Mouse (Mus musculus) limb, embryonic 11.5 days (tissue): Measurements from ENCODE around the gene Cntfr. TPM values are rescaled to one million over a fixed set of nuclear protein-coding genes. Genes with fewer than 3 reads are reported as not detected.

ENCODE experiments used
- ATAC-seq: fragments of 200-750 bp; cut with Nextera tagmentation; 2 replicates; pipeline ENCODE4 v1.8.0; 2017; ENCODE audit warnings: low read depth; ENCODE audit not compliant: insufficient number of reproducible peaks, low FRiP score, low TSS enrichment
- DNase-seq: peaks from one replicate; pipeline ENCODE4 v3.0.0-alpha.2; 2015; ENCODE audit warnings: low spot score
- H3K27ac ChIP-seq: fragments of 300-500 bp; sonication (generic); replicated peaks from 2 replicates; pipeline ENCODE4 v1.5.1; 2014; ENCODE audit warnings: low read depth, mild to moderate bottlenecking, low read length
- H3K27me3 ChIP-seq: fragments of 300-500 bp; sonication (generic); 2 replicates; pipeline ENCODE4 v1.6.1; 2014; ENCODE audit warnings: mild to moderate bottlenecking, low read length, mixed read lengths; ENCODE audit not compliant: control insufficient read depth, insufficient read depth
- H3K36me3 ChIP-seq: fragments of 300-500 bp; sonication (generic); 2 replicates; pipeline ENCODE4 v1.6.1; 2014; ENCODE audit warnings: mild to moderate bottlenecking, low read length, moderate library complexity, mixed read lengths; ENCODE audit not compliant: control insufficient read depth, insufficient read depth
- H3K4me1 ChIP-seq: fragments of 300-500 bp; sonication (generic); 2 replicates; pipeline ENCODE4 v1.6.1; 2014; ENCODE audit warnings: low read length, mixed read lengths; ENCODE audit not compliant: control insufficient read depth, insufficient read depth
- H3K4me2 ChIP-seq: fragments of 300-500 bp; sonication (generic); 2 replicates; pipeline ENCODE4 v1.6.1; 2014; ENCODE audit warnings: low read depth, mild to moderate bottlenecking, moderate library complexity; ENCODE audit not compliant: severe bottlenecking
- H3K4me3 ChIP-seq: fragments of 300-500 bp; sonication (generic); 2 replicates; pipeline ENCODE4 v1.5.1; 2014; ENCODE audit warnings: low read depth, low read length
- H3K9ac ChIP-seq: fragments of 300-500 bp; sonication (generic); 2 replicates; pipeline ENCODE4 v1.6.1; 2014; ENCODE audit warnings: mild to moderate bottlenecking, low read length
- H3K9me3 ChIP-seq: fragments of 300-500 bp; sonication (generic); 2 replicates; pipeline ENCODE4 v1.6.1; 2016; ENCODE audit warnings: low read length; ENCODE audit not compliant: control insufficient read depth
- WGBS: fragments of 180-500 bp; shearing (Covaris S2); extraction: QIAGEN DNeasy Blood & Tissue Kit; methylation state at CpG from one replicate; pipeline ENCODE4 v1.1.7; 2014; 5-methylcytosine and 5-hydroxymethylcytosine counted together
- polyA plus RNA-seq: library from polyadenylated mRNA; unstranded; fragments of >200 nt; fragmentation: Nextera tagmentation; extraction: Ambion mirVana; gene quantifications from 2 replicates; pipeline ENCODE4 v1.2.1, GENCODE M21; 2014

Gene Cntfr
- polyA plus RNA-seq, 1 experiment from 2014 or later, result 5.6 TPM

DNA sequence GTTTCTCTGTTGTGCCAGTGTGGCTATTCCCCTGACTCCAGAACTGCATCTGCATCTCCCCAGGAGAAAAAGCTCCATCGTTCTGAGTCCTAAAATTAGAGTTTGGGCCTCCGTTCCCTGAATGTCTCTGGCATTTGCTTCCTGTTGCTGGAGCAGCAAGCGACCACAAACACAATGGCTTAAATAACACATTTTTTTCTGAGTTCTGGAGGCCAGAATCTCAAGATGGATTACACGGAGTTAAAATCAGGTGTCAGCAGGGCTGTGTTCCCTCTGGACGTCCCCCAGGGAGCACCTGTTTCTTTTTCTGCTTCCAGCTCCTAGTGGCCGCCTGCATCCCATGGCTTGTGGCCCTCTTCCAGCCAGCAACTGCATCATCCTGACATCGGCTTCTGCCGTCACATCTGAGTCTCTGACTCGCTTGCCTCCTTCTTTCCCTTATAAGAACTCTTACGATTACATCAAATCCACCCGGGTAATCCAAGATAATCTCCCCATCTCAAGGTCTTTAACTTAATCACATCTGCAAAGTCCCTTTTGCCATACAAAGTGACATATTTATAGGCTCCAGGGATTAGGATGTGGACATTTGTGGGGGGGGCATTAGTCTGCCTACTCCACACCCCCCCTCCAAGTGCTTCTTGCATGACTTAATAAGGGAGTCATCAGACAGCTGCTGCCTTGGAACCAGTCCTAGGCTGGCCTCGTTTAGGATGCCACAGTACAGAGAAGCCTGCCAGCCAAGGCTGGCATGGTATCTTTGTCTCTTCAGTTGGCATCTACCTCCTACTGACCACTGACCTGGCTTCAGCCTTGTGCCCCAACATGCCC is 77.8 kb downstream of the Cntfr start:
- peaks cover 11% of the 10 kb centered on the region for H3K27me3 ChIP-seq
- H3K4me3 ChIP-seq, result no peak overlapping the region

DNA sequence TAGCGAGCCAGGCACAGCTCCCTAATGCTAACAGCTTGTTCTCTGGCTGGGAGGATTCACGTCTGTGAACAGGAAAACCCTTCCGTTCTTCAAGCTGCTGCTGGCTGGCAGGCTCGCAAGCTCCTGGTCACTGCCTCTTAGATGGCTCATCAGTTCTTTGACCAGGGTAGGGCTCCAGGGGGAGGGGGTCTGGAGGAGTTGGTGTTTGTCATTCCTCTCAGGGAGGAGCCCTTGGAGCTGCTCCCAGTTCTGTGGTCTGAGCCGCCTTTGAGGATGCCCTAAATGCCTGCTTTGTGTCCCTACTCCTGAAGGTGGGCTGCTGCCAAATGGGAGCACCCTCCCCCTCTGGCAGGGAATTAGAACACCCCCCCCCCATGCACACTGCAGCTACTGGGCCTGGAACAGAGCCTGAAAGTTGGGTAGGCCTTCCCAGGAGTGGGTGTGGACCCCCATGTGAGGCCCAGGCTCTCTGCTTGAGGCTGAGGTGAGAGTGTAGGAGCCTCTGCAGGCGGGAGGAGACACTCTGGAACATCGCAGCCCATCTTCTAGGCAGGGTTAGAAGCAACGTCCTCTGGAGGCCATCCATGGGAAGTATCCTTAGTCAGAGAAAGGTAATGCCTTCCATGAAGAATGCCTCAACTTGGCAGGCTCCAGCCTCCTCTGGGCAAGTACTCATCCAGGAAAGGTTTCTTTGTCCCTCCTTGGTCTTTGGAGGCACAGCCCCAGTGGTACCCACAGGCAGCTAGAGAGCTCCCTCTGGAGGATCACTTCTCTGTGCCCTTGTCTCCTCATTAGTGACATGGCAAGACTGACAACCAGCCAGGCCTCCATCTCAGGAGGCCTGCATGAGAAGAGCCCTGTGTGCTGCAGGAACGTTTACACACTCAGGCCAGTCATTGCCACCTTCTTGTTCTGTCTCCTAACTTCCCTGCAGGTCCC is 81.0 kb downstream of the Cntfr start:
- no peak overlapping the region for H3K9ac ChIP-seq
- DNase-seq (no peak), ATAC-seq (no peak)
- no peaks in the 10 kb centered on the region for H3K36me3 ChIP-seq
- H3K27ac ChIP-seq, result no peak overlapping the region
- no peak overlapping the region for H3K4me3 ChIP-seq
- WGBS, result 61% methylated on average over 9 of the region's 9 CpGs
- no peaks in the 10 kb centered on the region for H3K9me3 ChIP-seq
- peaks cover 4% of the 10 kb centered on the region for H3K27me3 ChIP-seq
- H3K4me1 ChIP-seq, result no peaks in the 10 kb centered on the region
- no peak overlapping the region for H3K4me2 ChIP-seq

More for the DNA sequence above, 77.8 kb downstream of the Cntfr start:
- Histone ChIP-seq H3K4me1 (no peaks in the 10 kb centered on the region), H3K36me3 (no peaks in the 10 kb centered on the region), H3K9ac (no peak overlapping the region), H3K4me2 (no peak overlapping the region), H3K9me3 (no peaks in the 10 kb centered on the region), H3K27ac (no peak overlapping the region)
- 40% methylated on average over 12 of the region's 12 CpGs for WGBS
- no peak for ATAC-seq
- DNase-seq, result no peak

DNA sequence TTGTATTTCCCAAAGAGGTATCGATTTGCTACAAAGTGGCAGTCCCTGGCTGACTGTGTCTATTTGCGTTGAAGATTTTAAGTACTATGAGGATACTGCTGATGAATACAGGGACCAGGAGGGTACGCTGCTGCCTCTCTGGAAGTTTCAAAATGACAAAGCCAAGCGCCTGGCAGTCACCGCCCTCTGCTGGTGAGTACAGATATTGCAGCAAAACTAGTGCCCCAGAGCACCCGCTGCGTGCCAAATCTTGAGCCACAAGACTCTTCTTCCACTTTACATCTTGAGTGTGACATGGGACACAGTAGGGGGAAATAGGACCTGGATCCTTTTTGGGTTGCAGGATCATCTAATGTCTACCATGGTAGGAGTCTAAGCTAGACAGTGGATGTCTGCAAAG is 82.7 kb downstream of the Cntfr start:
- WGBS, result 15% methylated on average over 7 of the region's 7 CpGs
- Histone ChIP-seq H3K27ac (no peak overlapping the region), H3K9ac (no peak overlapping the region), H3K4me3 (no peak overlapping the region), H3K4me2 (no peak overlapping the region), H3K36me3 (no peaks in the 10 kb centered on the region), H3K4me1 (no peaks in the 10 kb centered on the region), H3K9me3 (no peaks in the 10 kb centered on the region), H3K27me3 (no peaks in the 10 kb centered on the region; the same call in 1 of the 2 replicates)
- peak; percentile 87 for DNase-seq
- no peak for ATAC-seq

DNA sequence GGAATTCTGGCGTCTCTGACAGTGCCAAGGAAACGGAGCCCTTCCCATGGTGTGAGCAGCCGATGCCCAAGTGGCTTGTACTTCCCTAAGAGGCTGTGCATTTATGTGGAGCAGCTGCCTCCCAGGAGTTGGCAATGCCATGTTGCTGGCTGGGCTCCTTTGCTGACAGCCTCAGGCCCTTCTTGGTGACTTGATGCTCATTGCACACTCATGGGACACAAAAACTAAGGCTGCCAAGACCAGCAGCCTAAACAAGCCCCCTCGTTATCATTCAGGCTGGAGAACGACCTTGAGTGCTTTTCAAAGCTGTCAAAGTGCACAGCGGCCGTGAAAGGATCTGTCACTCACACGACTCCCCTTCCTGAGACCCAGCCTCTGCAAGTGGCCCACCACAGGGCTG is 84.7 kb downstream of the Cntfr start:
- no peak for ATAC-seq
- WGBS, result 51% methylated on average over 8 of the region's 8 CpGs
- H3K4me2 ChIP-seq, result no peak overlapping the region
- H3K27ac ChIP-seq, result no peak overlapping the region
- no peaks in the 10 kb centered on the region for H3K9me3 ChIP-seq
- no peak overlapping the region for H3K4me3 ChIP-seq
- H3K4me1 ChIP-seq, result no peaks in the 10 kb centered on the region
- no peaks in the 10 kb centered on the region; the same call in 1 of the 2 replicates for H3K27me3 ChIP-seq
- DNase-seq, result no peak
- no peaks in the 10 kb centered on the region for H3K36me3 ChIP-seq
- H3K9ac ChIP-seq, result no peak overlapping the region

DNA sequence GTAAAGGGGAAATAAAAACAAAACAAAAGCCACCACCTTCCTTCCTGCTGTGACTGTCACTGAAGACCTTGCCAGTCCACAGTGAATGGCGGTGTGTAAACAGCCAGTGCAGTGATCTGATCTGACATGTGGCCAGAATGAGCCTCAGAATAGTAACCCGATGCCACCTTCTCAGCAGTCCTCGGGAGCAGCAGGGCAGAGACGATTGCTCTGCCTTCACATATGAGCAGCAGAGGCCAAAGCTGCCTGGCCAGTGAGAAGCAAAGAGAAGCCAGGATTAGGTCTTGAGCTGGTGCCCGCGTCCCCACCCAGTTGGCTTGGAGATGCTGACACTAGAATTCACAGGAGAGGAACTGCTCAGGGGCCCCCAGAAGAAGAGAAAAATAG is 86.3 kb downstream of the Cntfr start:
- Histone ChIP-seq H3K27me3 (no peaks in the 10 kb centered on the region; the same call in 1 of the 2 replicates), H3K4me3 (no peak overlapping the region), H3K27ac (no peak overlapping the region), H3K9me3 (no peaks in the 10 kb centered on the region), H3K4me2 (no peak overlapping the region), H3K36me3 (no peaks in the 10 kb centered on the region), H3K4me1 (no peaks in the 10 kb centered on the region), H3K9ac (no peak overlapping the region)
- ATAC-seq, result no peak
- DNase-seq, result no peak
- 43% methylated on average over 6 of the region's 6 CpGs for WGBS

DNA sequence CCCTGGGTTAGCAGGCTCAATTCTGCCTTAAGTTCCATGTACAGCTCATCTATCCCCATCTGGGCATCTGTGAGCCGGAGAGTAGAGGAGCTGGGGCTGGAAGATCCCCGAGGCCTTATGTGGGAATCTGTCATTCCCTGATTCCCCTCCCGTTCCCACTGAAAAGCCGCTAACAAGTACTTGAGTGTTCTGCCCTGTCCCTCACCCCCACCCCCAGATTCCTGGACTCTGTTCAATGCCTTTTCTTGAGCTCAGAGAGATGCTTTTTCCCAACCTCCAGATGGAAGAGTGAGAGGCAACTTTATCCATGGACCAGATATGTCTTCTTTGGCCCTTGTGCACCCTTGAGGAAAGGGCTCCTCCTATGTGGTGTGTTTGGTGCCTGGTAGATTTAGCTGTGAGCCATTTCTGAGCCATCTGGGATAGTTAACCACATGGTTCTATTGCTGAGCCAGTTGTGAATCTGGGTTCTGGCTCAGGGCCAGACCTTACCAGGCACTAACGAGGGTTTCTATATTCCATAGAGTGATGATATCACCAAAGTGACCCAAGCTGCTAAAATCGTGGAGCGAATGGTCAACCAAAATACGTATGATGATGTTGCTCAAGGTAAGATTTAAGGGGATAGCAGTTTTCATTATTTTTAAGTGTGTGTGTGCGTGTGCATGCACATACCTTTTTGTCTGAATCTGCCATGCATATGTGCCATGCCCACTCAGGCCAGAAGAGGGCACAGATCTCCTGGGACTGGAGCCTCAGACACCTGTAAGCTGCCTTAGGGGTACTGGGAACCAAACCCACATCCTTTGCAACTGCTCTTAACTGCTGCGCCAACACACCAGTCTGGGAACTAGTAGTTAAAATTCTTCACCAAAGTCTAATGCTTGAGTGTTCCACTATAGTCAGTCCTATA is 87.0 kb downstream of the Cntfr start:
- Histone ChIP-seq H3K9ac (no peak overlapping the region), H3K4me3 (no peak overlapping the region), H3K9me3 (no peaks in the 10 kb centered on the region), H3K4me2 (no peak overlapping the region), H3K27ac (no peak overlapping the region), H3K27me3 (no peaks in the 10 kb centered on the region), H3K4me1 (no peaks in the 10 kb centered on the region), H3K36me3 (no peaks in the 10 kb centered on the region)
- ATAC-seq (no peak), DNase-seq (no peak)
- 86% methylated on average over 10 of the region's 10 CpGs for WGBS
